Mouse (Mus musculus): ENCODE measurements around the gene Prdm9.
"Not testable (repeated sequence)": the region's sequence is repeated elsewhere in the genome, so short reads cannot be mapped to it uniquely, and the experiment has no call there.

Gene Prdm9

DNA sequence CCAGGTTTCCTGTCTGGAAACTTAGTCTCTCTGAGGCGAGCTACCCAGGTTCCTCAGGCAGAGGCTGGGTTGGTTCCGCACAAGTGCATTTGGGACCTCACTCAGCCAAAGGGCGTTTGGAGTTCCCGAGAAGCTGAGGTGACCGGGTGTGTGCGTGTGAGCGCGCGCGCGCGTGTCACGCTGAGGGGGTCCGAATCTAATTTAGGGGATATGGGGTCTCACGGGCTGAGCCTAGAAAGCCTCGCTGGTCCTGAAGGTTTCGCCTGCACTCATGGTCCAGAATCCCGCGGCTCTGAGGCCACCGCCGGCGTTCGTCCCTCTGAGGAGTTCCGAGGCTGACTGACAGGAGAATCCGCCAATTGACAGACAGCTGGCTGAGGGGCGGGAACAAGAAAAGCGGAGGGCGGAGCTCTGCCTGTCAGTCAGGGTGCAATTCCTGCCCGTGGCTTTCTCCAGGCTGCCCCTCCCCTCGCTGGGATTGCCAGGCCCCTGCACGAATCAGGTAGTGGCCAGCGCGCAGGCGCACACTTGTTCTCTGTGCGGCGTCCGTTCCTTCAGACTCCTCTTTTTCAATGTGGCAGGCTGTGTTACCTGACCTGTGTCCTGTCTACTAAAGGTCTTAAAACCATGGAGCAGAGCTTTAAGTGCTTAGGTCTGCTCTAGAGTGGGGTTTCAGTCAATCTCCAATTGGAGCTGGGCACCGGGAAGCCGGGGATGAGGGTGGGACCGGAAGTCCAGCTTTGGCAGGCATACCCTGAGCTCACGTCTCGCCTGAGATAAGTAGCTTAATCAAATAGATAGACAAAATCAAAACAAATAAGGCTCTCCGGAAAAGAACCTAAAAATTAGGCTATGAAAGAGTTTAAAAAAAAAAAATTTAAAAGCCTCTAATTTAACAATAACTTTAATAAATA, at the start of gene Prdm9:
Gene Prdm9, minus strand, starts transcription at position 341 of the 914 bp plus-strand sequence.
- peak; percentile 100 for DNase-seq (ENCODE audit: low spot score)

DNA sequence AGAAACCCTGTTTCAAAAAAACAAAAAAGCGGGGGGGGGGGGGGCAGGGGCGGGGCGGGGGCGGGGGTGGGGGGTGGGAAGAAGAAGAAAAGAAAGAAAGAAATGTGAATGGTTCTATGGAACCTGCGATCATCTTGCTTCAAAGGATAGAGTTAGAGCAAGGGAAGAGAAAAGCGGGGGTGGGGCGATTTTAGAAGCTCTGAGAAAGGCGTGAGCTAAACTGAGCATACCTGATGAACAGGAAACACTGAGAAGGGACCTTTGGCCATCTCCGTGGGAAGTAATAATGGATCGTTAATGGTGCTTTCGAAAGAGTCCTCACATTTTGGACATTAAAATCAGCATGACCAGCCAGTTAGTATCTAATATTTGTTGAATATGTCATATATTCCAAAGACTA, 35.3 kb upstream of the Prdm9 start:
- no peak for DNase-seq (ENCODE audit: low spot score)

DNA sequence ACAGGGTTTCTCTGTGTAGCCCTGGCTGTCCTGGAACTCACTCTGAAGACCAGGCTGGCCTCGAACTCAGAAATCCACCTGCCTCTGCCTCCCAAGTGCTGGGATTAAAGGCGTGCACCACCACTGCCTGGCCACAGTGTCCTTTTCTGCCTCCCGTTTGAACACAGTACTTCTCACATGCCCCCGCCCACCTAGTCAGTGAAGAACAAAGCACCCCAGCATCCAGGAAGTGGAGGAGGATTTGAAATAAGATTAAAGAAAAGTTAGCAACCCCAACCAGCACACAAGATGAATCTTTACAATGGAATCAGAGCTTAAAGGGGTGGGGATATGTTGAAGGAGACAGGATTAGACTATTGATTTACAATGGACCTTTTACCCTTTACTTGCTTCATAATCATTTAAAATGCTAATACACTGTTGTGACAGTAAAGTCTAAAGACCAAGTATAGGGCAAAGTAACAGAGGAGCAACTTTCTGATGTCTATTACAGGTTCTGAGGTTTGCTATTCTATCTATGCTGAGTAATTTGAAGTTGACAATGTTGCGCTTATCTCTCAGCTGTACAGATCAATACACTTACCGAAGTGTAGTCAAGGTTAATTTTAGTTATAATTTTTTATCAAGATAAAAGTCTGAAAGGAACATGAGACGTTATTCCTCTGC, 27.2 kb upstream of the Prdm9 start:
- no peak for DNase-seq (ENCODE audit: low spot score)

DNA sequence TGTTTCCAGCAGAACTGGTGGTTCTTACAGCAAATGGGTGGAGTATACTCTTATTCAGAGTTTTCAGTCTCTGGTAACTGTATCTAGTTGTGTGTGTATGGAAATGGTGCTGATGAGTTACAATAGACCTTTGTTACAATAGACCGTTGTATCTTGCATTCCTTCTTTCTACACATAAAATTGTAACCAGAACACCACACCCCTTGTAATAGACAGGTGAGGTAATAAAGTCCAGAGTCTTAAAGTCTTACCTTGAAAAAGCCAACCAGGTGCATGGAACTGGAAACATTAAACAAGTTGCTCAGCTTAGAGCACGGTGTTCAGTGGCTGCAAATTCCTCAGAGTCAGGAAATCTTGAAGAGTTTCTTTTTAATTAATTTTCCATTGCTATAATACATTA, 24.0 kb upstream of the Prdm9 start:
- DNase-seq (ENCODE audit: low spot score), result no peak

DNA sequence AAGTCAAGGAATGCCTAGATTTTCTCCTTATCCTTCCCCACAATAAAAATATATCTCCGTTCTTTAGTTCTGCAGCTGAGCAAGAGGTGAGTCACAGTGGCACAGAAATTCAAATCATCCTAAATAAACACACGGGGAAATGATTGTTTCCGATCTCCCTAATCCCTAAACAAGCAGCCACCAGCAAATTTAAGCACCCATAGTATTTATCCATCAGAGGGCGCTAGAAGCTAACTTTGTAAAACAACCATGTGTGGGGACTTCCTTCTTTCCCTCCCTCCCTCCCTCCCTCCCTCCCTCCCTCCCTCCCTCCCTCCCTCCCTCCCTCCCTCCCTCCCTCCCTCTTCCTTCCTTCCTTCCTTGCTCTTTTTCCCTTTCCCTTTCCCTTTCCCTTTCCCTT, 21.5 kb upstream of the Prdm9 start:
- no peak for DNase-seq (ENCODE audit: low spot score)

DNA sequence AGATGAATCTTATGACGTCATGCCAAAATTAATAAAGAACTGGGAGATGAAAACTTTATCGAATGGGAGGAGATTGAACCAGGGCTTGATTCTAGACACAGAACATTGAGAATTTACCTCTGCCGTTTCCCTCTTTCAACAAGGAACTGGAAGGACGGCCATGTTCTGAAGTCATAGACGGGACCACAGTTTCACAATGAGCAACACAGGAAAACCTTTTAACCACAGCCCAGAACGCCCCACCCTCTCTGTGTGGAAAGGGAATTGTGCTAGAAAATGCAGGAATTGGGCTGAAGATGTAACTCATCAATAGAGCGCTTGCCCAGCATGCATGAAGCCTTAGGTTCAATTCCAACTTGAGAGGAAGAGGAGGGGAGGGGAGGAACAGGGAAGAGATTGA, 18.9 kb upstream of the Prdm9 start:
- no peak for DNase-seq (ENCODE audit: low spot score)

DNA sequence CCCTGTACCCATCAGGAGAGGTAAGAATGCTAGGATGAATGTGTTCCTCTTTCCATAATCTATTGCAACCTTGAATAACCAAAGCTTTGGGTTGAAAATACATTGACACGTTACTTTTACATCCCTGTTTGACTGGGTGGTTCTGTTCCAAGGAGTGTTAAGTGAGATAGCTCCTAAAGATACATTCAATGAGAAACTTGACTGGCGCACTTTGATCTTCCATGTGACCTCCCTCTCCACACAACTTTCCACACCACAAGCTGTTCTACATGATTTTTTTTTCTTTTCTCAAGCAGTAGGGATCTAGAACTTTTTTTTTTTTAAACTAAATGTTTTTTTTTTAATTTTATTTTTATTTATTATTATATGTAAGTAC, 15.9 kb upstream of the Prdm9 start:
- no peak for DNase-seq (ENCODE audit: low spot score)

DNA sequence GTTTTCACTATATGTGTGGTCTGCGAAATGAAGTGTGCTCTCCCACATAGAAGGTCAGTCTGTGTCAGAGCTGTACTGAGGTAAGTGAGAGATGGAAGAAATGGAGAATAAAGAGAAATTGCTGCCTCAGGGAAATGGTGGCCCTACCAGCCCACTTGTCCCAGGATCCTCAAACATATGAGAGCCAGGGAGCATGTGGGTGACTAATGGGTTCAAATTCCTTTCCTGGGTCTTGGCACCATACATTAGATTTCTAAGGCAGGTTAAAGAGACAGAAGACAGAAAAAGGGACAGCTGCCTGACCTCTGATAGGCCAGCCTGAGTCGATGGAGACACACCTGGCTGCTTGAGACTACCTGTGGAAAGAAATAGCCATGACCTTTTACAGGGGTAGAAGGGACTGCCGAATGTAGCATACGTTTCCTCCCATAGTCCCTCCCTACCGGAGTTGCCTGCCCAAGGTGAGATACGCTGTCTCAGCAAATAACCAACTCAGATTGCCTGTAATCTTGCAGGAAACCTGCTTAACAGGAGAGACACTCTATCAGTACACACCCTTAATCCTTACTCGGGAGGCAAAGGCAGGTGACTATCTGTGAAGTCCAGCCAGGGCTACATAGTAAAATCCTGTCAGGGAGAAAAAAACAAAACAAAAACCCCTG, 15.4 kb upstream of the Prdm9 start:
- no peak for DNase-seq (ENCODE audit: low spot score)

DNA sequence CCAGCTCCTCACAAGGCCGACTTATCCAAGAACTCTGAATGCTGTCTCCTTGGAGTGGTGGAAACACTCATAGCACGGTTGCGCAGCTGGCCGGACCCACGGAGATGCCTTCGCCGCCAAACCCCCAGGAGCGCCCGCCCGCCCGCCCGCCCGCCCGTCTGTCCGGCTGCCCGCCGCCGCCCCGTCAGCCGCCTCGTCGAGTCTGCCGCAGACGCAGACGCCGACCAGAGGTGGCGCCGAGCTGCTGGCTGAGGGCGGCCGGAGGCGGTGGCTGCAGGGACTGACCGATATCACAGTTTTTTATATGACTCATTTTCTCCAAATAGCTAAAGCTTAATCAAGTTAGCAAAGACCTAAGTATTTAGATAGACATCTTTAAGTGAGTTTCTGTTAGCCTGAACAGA, 13.1 kb upstream of the Prdm9 start:
- DNase-seq (ENCODE audit: low spot score), result peak; percentile 65

DNA sequence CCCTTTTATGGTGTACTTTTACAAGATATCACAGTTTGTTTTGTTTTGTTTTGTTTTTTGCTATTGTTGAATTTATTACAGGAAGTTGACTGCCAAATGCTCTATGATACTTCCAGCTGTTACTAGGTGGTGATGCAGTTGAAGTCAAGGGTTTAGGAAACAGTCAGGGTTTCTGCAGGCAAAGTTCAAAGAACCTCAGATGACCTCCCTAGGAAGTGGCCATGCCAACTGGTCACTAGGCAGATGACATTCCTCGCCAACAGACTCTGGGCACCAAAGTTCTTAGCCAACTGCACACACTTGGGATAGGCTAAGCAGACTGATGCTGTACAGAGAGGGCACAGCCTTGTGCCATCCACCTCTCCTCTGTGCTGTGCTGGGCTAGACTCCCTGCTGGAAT, 10.9 kb upstream of the Prdm9 start:
- no peak for DNase-seq (ENCODE audit: low spot score)

DNA sequence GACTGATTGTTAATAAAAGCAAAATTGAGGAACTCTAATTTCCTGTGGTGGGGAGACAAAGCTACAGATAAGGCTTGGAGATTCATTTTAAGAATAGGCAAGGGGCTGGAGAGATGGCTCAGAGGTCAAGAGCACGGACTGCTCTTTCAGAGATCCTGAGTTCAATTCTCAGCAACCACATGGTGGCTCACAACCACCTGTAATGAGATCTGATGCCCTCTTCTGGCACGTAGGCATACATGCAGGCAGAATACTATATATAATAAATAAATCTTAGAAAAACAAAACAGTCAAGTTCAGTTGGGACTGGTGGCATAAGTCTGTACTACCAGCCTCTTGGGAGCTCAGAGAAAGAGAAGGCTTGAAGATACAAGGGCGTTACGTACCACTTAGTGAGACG, 2.8 kb upstream of the Prdm9 start:
- DNase-seq (ENCODE audit: low spot score), result no peak

DNA sequence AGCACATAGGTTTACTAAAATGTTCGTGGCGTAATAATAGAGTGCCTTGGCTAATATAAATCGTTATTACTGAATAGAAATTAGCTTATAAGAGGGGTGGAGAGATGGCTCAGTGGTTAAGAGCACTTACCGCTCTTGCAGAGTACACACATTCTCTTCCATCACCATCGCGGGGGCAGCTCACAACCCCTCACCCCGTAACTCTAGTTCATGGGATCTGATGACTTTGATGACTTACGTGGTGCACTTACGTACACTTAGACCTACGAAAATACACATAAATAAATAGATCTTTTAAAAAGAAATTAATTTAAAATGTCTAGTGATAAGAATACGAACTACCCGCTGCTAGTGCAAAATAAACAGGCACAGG, 760 bp upstream of the Prdm9 start:
- no peak for DNase-seq (ENCODE audit: low spot score)

DNA sequence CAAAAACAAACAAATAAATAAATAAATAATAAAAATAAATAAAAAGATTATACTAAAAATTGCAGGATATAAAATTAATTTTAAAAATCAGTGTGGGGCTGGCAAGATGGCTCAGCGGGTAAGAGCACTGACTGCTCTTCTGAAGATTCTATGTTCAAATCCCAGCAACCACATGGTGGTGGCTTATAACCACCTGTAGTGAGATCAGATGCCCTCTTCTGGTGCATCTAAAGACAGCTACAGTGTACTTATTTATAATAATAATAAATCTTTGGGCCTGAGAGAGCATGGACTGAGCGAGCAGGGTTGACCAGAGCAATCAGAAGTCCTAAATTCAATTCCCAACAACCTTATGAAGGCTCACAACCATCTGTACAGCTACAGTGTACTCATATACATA, 4.2 kb downstream of the Prdm9 start:
- DNase-seq (ENCODE audit: low spot score), result no peak

DNA sequence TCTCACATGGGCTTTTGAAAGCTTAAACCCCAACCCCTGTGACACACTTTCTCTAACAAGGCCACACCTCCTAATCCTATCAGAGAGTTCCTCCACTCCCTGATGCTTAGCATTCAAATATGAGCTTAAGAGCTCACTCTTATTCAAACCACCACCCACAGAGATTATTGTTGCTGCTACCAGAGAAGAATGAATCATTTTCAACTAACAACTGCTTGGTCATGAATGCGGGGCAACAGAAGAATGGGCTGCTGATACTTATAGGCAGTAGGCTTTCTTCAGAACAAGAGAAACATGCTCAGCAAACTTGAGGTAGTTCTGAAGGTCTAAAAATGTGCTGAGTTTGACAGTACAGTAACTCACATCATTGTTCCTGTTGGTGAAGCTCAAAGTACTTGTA, 14.4 kb downstream of the Prdm9 start:
- DNase-seq (ENCODE audit: low spot score), result no peak

DNA sequence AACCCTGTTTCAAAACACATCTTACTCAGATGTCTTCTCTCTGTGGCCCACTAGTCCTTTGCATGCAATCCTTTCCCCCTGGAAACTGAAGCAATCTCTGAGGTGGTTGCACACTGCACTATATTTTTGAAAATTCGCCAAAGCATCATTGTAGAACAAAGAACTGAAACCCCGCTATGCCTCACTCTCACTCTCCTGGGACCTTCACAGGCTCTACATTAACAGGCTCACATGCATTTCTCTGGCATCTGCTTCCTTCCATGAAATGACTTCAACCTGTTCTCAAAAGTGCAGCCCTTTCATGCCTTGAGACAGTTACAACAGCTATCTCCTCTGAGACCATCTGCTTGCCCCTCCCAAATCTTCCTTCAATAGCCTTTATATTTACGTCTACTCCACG, 17.7 kb downstream of the Prdm9 start:
- no peak for DNase-seq (ENCODE audit: low spot score)

DNA sequence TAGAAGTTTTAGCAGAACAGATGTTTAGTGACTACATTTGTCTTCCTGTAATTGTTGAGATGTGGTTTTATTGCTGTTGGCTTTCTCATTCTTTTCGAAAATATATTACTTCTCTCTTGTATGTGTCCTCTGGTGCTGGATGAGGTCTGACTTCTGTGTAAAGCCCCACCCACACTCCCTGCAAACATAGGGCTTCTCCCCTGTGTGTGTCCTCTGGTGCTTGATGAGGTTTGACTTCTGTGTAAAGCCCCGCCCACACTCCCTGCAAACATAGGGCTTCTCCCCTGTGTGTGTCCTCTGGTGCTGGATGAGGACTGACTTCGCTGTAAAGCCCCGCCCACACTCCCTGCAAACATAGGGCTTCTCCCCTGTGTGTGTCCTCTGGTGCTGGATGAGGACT, 20.3 kb downstream of the Prdm9 start:
- not testable (repeated sequence) for DNase-seq (ENCODE audit: low spot score)

DNA sequence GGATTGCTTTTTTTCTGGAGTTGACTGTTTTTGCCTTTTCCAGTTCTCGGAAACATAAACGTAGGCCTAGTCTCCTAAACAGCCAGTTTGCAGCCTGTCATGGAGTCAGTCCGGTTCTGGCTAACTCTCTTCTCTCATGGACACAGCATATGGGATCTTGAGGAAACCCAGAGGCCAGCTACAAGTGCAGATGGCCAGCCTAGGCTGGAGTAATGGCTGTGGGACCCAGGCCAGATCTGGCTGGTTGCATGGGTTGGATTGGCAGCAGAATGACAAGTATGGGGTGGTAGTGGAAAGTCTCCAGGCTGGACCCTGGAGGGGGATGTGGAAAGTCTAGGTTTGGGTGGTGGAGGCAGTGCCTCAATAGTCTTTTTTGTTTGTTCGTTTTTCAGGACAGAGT, 23.8 kb downstream of the Prdm9 start:
- no peak for DNase-seq (ENCODE audit: low spot score)

DNA sequence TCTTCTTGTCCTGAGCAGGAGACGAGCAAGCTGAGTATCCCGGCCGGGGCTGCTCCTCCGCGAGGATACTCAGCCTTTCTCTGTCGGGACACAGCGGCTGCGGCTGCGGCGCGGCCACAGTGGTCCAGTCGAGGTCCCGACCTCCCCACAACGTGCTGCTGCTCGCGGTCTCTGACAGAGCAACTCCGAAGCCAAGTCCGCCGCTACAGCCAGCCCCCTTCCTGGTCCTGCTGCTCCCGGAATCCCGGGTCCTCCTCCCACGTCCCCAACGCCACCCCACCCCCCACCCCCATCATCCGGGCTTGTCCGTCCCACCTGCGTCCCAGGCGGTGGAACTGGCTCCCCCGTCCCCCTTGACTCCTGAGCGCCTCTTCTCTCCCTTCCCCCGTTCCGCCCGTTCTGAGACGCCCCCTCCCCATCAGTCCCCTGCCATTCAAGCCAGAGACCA, 27.7 kb downstream of the Prdm9 start:
- no peak for DNase-seq (ENCODE audit: low spot score)

DNA sequence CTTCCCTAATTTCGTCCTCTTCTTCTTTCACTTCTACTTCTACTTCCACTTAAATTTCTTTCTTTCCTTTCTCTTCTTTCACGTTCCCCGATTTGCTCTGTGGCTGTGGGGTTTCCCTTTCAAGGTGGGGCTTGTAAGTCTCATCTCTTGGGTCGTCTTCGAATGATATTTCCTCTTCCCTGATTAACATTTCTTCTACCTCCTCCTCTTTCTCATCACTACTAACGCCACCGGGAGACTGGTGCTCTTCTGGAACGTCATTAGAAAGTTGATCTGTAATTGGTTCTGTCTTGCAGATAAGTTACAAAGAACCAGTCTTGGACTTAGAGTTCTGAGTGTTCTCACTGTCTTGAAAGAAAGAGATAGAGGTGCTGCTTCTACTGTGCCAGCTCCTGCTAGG, 28.2 kb downstream of the Prdm9 start:
- DNase-seq (ENCODE audit: low spot score), result no peak

DNA sequence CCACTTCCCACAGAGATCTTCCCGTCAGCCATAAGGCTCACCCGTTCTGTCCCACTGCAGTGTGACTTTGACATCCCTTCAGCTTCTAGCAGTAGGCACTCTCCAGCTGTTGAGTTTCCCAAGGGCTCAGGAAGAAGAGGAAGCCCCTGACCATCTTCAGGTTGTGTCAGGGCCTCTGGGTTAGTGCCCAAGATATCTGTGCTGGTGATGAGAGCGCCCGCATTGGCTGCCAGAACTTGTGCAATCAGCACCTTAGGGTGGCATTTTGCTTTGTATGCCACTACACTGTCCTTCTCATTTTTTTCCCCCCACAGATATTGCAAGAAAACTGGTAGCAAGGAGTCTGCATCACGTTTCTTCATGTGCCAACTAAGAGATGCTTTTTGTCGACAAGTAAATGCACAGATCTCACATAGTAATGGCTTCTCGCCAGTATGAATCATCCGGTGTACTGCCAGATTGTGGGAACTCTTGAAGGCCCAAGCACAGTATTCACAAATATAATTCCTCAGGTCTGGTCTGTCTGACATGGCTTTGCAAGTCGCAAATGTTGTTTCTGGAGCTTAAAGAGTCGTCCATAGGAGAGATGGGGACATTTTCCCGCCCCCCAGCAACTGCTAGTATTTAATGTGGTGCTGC, 28.9 kb downstream of the Prdm9 start:
- no peak for DNase-seq (ENCODE audit: low spot score)

DNA sequence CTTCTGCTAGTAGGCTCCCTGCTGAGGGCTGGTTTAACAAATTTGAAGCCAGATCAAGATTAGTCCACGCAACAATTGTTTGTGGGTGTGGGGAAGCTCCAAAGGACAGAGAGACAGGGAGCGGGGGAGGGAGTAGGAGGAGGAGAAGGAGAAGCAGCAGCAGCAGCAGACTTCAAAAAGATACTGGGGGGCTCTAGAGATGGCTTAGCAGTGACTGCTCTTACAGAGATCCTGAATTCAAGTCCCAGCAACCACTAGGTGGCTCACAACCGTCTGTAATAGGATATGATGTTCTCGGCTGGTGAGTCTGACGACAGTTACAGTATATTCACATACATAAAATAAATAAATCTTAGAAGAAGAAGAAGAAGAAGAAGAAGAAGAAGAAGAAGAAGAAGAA, 34.0 kb downstream of the Prdm9 start:
- peak; percentile 36 for DNase-seq (ENCODE audit: low spot score)

DNA sequence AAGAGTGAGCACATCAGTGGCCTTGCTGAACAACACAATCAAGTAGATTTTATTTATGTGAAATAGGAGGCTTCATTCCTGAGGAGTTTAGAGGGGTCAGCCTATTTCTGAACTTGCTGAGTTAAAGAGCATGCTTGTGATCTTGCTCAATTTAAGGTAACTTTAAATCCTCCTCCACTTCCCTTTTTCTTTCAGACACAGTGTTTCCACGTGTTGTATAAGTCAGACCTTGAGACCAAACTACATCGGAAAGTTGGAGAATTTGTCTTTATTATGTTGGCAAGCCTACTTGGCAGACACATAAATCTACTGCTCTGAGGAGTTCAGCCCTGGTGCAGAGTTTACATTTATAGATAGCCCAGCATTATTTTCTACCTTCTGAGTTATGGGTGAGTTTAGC, 35.3 kb downstream of the Prdm9 start:
- no peak for DNase-seq (ENCODE audit: low spot score)

DNA sequence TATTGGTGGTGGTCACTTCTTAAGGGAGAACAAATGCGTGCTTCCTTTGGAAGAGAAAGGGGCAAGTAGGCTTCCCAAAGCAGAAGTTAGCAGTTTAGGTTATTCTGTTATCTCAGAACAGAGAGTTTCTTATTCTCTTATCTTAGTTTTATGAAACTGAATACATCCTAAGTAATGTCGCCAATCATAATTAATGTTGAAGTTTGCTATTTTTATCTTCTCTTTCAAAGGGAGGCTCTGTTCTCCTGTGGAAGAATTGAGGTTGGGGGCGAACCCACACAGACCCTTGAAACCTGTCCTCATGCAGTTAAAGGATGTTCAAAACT, 36.4 kb downstream of the Prdm9 start:
- DNase-seq (ENCODE audit: low spot score), result no peak
